Mouse (Mus musculus) neural tube, embryonic 14.5 days (tissue): Measurements from ENCODE around the gene Fbxo8. TPM values are rescaled to one million over a fixed set of nuclear protein-coding genes. Genes with fewer than 3 reads are reported as not detected.

Experiments used
- ATAC-seq: fragments of 200-750 bp; cut with Nextera tagmentation; 2 replicates; pipeline ENCODE4 v1.8.0; 2017; ENCODE audit warnings: low read depth, mild to moderate bottlenecking, moderate TSS enrichment, moderate library complexity
- H3K27ac ChIP-seq: fragments of 300-500 bp; sonication (generic); 2 replicates; pipeline ENCODE4 v1.5.1; 2014; ENCODE audit warnings: low read depth, mild to moderate bottlenecking, control low read depth, low read length, moderate library complexity, mixed read lengths
- H3K27me3 ChIP-seq: fragments of 300-500 bp; sonication (generic); 2 replicates; pipeline ENCODE4 v1.6.1; 2014; ENCODE audit warnings: low read length; ENCODE audit not compliant: control insufficient read depth, insufficient read depth
- H3K36me3 ChIP-seq: fragments of 300-500 bp; sonication (generic); 2 replicates; pipeline ENCODE4 v1.6.1; 2014; ENCODE audit warnings: low read length, mixed read lengths; ENCODE audit not compliant: control insufficient read depth, insufficient read depth
- H3K4me1 ChIP-seq: fragments of 300-500 bp; sonication (generic); 2 replicates; pipeline ENCODE4 v1.6.1; 2014; ENCODE audit warnings: low read length; ENCODE audit not compliant: control insufficient read depth, insufficient read depth
- H3K4me2 ChIP-seq: fragments of 300-500 bp; sonication (generic); 2 replicates; pipeline ENCODE4 v1.6.1; 2014; ENCODE audit warnings: mild to moderate bottlenecking, low read depth, low read length, control low read depth
- H3K4me3 ChIP-seq: fragments of 300-500 bp; sonication (generic); 2 replicates; pipeline ENCODE4 v1.5.1; 2014; ENCODE audit warnings: low read depth, low read length, control low read depth, mixed read lengths
- H3K9ac ChIP-seq: fragments of 300-500 bp; sonication (generic); replicated peaks from 2 replicates; pipeline ENCODE4 v1.6.1; 2014; ENCODE audit warnings: low read depth, mild to moderate bottlenecking, control low read depth, low read length, mixed read lengths
- H3K9me3 ChIP-seq: fragments of 300-500 bp; sonication (generic); 2 replicates; pipeline ENCODE4 v1.6.1; 2016; ENCODE audit warnings: low read length; ENCODE audit not compliant: control insufficient read depth
- WGBS: fragments of 180-500 bp; shearing (Covaris S2); extraction: QIAGEN DNeasy Blood & Tissue Kit; methylation state at CpG from one replicate; pipeline ENCODE4 v1.1.7; 2014; 5-methylcytosine and 5-hydroxymethylcytosine counted together
- microRNA-seq: library from miRNA; unstranded; fragments of <30 nt; microRNA quantifications from one replicate; pipeline ENCODE4, GENCODE M21; 2016
- polyA plus RNA-seq: library from polyadenylated mRNA; unstranded; fragments of >200 nt; fragmentation: Nextera tagmentation; extraction: Ambion mirVana; gene quantifications from 2 replicates; pipeline ENCODE4 v1.2.1, GENCODE M21; 2014

Fbxo8 gene
- polyA plus RNA-seq, 1 experiment from 2014 or later: 55.0 TPM

GRCm38 (mm10) chr8:56619571-56619970 is 68.7 kb downstream of the Fbxo8 start:
- WGBS: 10% methylated on average over 9 of the region's 9 CpGs
- no peak overlapping the region for H3K9ac ChIP-seq
- H3K27me3 ChIP-seq: peaks cover 18% of the 10 kb centered on the region; the same call in 1 of the 2 replicates
- H3K4me1 ChIP-seq: peaks cover 7% of the 10 kb centered on the region; the same call in 1 of the 2 replicates
- H3K4me2 ChIP-seq: no peak overlapping the region
- H3K4me3 ChIP-seq: no peak overlapping the region
- no peak overlapping the region for H3K27ac ChIP-seq
- H3K9me3 ChIP-seq: no peaks in the 10 kb centered on the region
- no peak for ATAC-seq
- no peaks in the 10 kb centered on the region for H3K36me3 ChIP-seq

GRCm38 (mm10) chr8:56620691-56621090 is 69.8 kb downstream of the Fbxo8 start:
- no peak for ATAC-seq
- no peak overlapping the region for H3K4me2 ChIP-seq
- peaks cover 7% of the 10 kb centered on the region; the same call in 1 of the 2 replicates for H3K4me1 ChIP-seq
- H3K4me3 ChIP-seq: no peak overlapping the region
- H3K9me3 ChIP-seq: no peaks in the 10 kb centered on the region
- 13% methylated on average over 10 of the region's 10 CpGs for WGBS
- no peak overlapping the region for H3K27ac ChIP-seq
- no peaks in the 10 kb centered on the region for H3K36me3 ChIP-seq
- H3K27me3 ChIP-seq: peaks cover 18% of the 10 kb centered on the region; the same call in 1 of the 2 replicates
- H3K9ac ChIP-seq: no peak overlapping the region

GRCm38 (mm10) chr8:56621093-56621492 is 70.2 kb downstream of the Fbxo8 start:
- WGBS: 27% methylated on average over 4 of the region's 4 CpGs
- Histone ChIP-seq H3K9me3 (no peaks in the 10 kb centered on the region), H3K27me3 (peaks cover 18% of the 10 kb centered on the region; the same call in 1 of the 2 replicates), H3K27ac (no peak overlapping the region), H3K4me1 (peaks cover 7% of the 10 kb centered on the region; the same call in 1 of the 2 replicates), H3K9ac (no peak overlapping the region), H3K4me3 (no peak overlapping the region), H3K36me3 (no peaks in the 10 kb centered on the region), H3K4me2 (no peak overlapping the region)
- no peak for ATAC-seq

- WGBS: under 1% methylated on average over 18 of the region's 18 CpGs
- Histone ChIP-seq H3K9ac (no peak overlapping the region), H3K36me3 (no peaks in the 10 kb centered on the region), H3K9me3 (no peaks in the 10 kb centered on the region), H3K4me1 (peaks cover 7% of the 10 kb centered on the region; the same call in 1 of the 2 replicates), H3K4me3 (no peak overlapping the region), H3K27ac (no peak overlapping the region), H3K4me2 (peak overlapping the region; percentile 33), H3K27me3 (peaks cover 18% of the 10 kb centered on the region; the same call in 1 of the 2 replicates)
- ATAC-seq: peak; percentile 66
Observed at GRCm38 (mm10) chr8:56622470-56623024, 71.7 kb downstream of the Fbxo8 start.

- ATAC-seq: no peak
- no peak overlapping the region for H3K4me3 ChIP-seq
- H3K9me3 ChIP-seq: no peaks in the 10 kb centered on the region
- WGBS: 8% methylated on average over 10 of the region's 10 CpGs
- no peak overlapping the region for H3K27ac ChIP-seq
- peaks cover 7% of the 10 kb centered on the region; the same call in 1 of the 2 replicates for H3K4me1 ChIP-seq
- peaks cover 18% of the 10 kb centered on the region; the same call in 1 of the 2 replicates for H3K27me3 ChIP-seq
- no peak overlapping the region for H3K9ac ChIP-seq
- no peaks in the 10 kb centered on the region for H3K36me3 ChIP-seq
- no peak overlapping the region for H3K4me2 ChIP-seq
Observed at GRCm38 (mm10) chr8:56623346-56623745, 72.5 kb downstream of the Fbxo8 start.

GRCm38 (mm10) chr8:56629160-56629559 is 78.3 kb downstream of the Fbxo8 start:
- peak; percentile 71 for ATAC-seq
- no peak overlapping the region for H3K27ac ChIP-seq
- H3K4me3 ChIP-seq: no peak overlapping the region
- WGBS: 27% methylated on average over 4 of the region's 4 CpGs
- H3K27me3 ChIP-seq: no peaks in the 10 kb centered on the region
- H3K9me3 ChIP-seq: no peaks in the 10 kb centered on the region
- no peak overlapping the region for H3K4me2 ChIP-seq
- H3K9ac ChIP-seq: no peak overlapping the region
- no peaks in the 10 kb centered on the region for H3K4me1 ChIP-seq
- H3K36me3 ChIP-seq: no peaks in the 10 kb centered on the region

- H3K4me1 ChIP-seq: no peaks in the 10 kb centered on the region
- H3K27ac ChIP-seq: no peak overlapping the region
- no peaks in the 10 kb centered on the region for H3K9me3 ChIP-seq
- ATAC-seq: no peak
- H3K4me2 ChIP-seq: no peak overlapping the region
- no peak overlapping the region for H3K9ac ChIP-seq
- 81% methylated on average over 6 of the region's 6 CpGs for WGBS
- H3K4me3 ChIP-seq: no peak overlapping the region
- no peaks in the 10 kb centered on the region for H3K36me3 ChIP-seq
- H3K27me3 ChIP-seq: no peaks in the 10 kb centered on the region
Observed at GRCm38 (mm10) chr8:56639277-56639676, 88.4 kb downstream of the Fbxo8 start.

Small RNA genes lying within 50 kb of the gene (microRNA-seq; reads per million reads assigned to microRNA genes)
- not detected for gene Gm25992

Other genes starting within 250 kb of the Fbxo8 start
- 29.1 and 29.5 TPM in 2 replicates for gene Cep44, start within 50 bp of the Fbxo8 start, polyA plus RNA-seq